Mouse (Mus musculus): ENCODE data around the gene Cabin1.

DNA sequence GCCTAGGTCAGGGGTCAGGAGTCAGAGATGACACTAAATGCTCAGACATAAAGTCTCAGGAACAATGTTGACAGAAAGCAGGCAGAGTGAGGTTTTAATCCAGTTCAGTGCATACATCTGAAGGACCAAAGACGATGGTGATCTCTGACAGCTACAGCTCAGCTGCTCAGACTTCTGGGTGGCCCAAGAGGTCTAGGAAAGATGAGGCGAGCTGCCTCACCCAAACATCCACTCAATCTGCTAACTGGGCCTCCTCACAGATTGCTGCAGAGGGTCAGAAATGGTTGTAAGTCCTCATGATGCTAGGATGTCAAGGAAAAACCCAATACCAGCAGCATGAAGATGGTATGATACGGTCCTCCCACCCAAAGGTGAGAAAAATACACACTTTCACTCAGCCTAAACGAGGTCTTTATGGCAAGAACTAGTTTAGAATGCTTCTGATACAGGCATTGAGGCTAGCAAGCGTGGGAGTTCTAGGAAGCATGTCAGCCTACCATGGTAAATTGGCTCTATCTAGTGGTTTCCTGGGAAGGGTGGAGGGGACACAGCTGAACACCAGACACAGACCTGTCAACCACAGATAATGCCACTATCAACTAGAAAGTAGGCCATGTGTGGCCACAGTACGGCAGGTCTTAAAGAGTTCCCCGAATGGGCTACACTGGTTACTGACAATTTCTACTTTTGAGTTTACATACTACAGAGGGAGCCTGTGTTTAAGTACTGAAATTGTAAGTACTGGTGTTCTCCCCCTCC, 67.4 kb downstream of the Cabin1 start:
- no peak; the same call in 2 of the 3 replicates for TF ChIP-seq GATA1 (IDR thresholded peaks at IDR 0.05; ENCODE audit: borderline replicate concordance, low read length)
- no peak for TF ChIP-seq FLI1 (IDR thresholded peaks at IDR 0.05; ENCODE audit: low read length)

Data from megakaryocyte, embryonic 14.5 days (primary cell).